Mouse (Mus musculus): Measurements from ENCODE around the gene Specc1.

Gene Specc1

DNA sequence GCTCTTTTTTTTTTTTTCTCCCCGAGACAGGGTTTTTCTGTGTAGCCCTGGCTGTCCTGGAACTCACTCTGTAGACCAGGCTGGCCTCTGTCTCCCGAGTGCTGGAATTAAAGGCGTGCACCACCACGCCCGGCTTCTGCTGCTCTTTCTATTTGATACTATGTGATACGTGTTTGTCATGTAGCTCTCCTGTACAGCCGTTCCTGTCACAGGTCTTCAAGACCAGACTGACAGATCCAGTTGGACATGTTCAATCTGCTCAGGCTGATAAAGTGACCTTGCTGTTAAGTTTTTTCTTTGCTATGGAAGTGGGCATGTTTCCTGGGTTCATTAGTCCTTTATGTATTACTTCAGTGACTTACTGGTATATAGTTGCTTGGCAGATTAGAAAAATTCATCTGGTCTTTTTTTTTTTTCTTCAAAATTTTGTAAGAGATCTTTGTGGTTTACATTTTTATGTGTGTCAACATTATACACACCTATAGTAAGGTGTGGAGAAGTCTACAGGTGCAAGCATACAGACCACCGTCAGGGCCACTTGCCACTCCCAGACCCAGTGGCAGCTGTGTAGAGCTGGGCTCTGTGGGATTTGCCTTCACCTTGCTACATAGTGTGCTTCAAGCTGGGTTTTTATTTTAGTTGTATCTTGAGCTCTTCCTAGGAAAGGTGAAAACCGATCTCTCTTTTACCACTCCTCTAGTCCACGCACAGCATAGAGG lies 221.0 kb downstream of the Specc1 start:
- no peak for DNase-seq (ENCODE audit: low spot score)

DNA sequence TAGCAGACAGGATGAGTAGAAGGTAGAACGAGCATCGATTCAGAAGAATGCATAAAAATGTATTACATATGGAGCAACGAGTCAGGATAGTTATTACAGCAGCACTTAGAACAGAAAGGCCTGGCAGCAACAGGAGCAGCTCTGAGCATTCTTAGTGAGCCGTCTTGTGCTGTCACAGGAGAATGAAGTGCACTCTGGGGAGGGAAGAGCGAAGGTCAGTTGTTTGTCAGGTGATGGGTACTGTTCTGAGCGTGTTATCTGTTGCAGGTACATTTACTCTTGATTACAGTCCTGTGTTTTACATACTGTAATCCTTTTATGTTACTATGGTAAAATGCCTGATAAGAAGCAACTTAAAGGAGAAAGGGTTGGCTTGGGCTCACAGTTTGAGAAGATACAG lies 224.2 kb downstream of the Specc1 start:
- no peak for DNase-seq (ENCODE audit: low spot score)

DNA sequence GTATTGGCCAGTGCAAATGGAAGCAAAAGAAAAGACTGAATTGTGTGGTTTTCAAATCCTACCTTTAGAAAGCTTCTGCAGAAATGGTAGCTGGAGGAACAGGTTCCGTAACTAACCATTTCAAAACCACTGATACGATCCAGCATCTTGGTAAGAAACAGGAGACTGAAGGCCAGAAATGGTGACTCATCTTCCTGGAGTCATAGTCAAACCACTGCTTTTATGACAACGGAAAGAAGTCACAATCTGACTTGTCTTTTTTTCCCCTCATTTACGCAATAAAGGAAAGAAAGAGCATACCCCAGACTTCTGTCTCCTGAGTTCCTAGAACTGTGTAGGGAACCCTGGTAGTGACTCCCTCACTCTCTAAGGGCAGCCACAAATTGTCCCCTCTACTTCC lies 228.3 kb downstream of the Specc1 start:
- DNase-seq (ENCODE audit: low spot score) = no peak

DNA sequence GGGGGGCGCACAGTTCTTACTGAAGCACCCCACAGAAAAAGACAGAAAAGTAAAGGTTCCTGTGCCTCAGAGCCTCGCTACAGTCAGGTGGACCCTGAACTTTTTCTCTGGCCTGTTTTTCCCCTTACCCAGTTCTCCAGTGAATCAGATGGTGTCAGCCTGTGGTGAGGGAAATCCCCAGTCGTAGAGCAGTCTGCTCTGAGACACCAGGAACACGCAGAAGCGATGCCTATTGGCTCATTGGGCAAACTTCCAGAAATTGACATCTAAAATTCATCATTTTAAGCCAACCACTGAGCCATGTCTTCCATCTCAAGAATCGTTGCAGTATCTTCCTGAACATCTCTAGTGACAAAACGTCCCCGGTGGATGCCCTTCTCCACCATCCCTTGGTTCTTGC lies 230.5 kb downstream of the Specc1 start:
- no peak for DNase-seq (ENCODE audit: low spot score)

DNA sequence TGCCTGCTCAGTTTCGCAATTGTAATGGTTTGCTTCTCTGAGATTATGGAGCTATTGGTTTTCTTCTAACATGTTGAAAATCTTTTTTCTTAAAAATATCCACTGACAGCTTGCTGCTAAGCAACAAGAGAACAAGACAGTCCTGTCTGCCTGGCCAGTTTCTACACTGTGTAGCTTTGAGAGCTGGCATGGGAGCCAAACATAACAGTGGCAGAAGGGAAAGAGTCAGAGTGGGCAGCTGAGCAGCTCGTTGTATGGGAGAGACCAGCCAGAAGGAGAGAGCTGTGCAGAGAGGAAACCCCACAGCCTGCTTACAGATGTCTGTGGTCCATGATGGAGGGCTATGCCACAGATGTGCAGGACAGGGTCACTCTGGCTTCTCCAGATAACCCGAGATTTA lies 235.5 kb downstream of the Specc1 start:
- DNase-seq (ENCODE audit: low spot score) = no peak

DNA sequence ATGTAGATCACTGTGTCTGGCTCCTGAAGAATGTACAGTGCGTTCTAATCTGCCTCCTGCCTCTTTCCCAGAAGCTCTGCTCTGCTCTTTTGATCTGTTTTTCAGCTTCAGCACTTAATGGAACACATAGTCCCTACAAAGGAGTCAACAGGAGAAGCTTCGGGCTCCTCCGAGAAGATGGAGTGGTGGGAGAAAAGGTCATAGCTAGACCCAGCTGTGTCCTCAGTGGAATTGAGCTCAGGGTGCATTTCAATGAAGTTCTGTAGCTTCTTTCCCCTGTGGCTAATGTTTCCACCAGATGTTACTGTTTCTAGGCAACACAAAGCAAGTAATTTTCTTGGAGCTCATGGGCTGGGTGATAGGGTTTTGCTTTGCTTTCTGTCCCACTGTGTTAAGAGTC lies 236.6 kb downstream of the Specc1 start:
- DNase-seq (ENCODE audit: low spot score) = peak; percentile 16

DNA sequence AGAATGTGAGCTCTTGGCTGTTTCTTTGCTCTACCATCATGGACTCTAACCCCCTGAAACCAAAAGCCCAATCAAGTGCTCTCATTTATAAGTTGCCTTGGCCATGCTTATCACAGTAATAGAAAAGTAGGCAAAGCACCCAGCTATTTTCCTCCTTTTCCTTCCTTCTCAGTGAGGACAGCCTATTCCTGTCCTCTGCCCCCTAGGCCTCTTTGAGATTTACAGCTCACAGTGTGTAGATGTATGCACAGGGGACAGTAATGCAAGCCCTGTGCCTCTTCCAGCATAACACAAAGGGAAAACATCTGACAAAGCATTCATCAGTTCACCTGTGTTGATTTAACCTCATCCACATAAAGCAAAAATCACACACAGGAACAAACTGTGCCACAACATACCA lies 237.7 kb downstream of the Specc1 start:
- DNase-seq (ENCODE audit: low spot score) = no peak

DNA sequence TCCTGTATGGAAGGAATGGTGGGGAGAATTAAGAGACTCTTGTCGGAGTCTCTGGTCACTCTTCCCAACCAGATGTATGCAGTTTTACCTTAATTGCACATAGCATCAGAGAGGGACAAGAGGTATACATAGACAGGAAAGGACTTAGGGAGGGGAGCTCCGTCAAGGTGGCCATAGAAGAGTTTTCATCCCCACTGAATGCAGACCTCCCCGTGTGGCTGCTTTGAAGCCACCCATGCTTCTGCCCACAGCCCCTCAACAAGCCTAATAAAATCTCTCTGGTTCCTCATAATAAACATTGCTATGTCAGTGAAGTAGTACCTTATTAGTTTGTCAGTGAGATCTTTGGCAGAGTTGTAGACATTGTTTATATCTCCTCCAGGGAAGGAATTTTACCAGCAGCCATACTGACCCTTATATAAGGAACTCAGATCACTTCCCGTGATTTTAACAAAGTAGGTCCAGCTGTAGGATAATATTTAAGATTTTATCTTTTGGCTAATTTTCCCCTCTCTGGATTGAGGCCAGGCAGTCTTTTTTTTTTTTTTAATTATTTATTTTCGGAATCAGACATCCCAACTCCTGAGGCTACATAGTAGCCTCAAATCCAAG lies 244.4 kb downstream of the Specc1 start:
- DNase-seq (ENCODE audit: low spot score) = no peak

DNA sequence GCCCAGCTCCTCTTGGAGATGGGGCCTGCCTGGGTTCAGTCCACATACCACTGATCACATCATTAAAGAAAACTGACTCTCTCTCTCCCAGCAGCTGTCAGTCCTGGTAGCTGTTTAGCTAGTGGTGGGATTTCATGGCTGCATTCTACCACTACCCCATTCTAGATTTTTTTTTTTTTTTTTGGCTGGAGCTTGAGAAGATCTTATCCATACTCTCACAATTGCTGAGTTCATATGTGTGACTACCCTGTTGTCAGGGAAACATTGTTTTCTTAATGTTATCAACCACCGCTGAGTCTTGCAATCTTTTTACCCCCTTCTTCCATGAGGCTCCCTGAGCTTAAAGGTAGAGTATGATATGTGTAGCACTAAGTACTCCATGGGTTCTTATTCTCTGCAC lies 246.1 kb downstream of the Specc1 start:
- DNase-seq (ENCODE audit: low spot score) = no peak

DNA sequence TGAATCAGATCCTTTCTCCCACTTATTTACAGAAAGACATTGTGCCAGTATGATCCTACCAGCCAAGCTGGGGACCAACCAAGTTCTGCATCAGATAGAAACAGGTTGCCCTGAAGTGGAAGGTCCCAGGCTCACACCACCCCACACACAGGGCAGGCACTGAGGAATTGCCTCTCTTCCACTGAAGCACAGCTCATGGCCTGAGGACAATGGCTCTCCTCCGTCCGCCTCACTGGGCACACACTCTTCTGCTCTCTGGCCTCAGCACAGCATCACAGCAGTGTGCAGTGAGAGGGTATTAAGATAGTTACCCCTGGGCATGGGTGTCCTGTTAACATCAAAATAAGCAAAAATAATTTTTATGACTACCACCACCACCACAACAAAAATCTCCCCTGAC lies 252.5 kb downstream of the Specc1 start:
- DNase-seq (ENCODE audit: low spot score) = peak; percentile 17

DNA sequence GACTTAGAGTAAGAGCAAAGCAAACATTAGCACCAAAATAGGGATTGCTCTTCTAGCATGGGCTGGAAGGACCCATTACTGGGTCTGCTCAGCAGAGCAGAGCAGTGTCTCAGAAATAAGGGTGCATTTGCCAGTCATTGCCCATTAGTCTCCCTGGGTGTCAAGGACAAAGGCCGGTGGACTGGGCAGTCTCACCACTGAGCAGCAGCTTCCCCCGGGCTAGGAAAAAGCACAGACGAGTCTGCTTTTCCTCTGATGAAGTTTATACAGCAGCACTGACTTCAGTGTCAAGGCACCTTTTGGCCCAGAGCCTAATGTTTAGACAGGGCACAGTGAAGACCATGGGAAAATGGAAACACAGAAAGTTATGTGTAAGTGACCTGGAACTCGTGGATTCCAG lies 253.3 kb downstream of the Specc1 start:
- DNase-seq (ENCODE audit: low spot score) = no peak

DNA sequence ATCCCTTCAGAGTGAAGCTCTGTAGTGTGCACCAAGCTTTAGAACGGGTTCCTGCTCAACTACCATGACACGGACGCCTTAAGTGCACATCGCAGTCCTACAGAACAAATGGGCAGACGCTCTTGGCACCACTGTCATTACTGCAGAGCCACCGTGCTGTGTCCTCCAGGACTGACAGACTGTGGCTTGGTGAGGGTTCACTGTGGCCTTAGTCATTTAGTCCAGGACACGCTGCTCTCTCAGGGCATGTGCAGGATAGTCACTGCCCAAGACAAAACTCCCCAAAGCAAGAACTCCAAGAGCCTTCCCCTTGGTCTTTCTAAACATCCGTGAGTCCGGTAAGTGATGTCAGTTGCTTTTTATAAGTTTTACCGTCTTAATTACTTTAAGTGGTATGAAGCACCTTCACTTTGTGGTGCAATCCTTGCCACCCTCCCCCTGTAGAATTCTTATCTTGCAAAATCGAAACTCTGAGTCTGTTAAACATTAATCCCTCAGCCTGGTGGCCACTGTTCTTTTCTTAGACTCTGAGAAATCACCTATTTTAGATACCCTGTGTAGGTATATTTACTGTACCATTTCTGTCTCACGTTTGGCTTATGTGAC lies 256.9 kb downstream of the Specc1 start:
- no peak for DNase-seq (ENCODE audit: low spot score)

DNA sequence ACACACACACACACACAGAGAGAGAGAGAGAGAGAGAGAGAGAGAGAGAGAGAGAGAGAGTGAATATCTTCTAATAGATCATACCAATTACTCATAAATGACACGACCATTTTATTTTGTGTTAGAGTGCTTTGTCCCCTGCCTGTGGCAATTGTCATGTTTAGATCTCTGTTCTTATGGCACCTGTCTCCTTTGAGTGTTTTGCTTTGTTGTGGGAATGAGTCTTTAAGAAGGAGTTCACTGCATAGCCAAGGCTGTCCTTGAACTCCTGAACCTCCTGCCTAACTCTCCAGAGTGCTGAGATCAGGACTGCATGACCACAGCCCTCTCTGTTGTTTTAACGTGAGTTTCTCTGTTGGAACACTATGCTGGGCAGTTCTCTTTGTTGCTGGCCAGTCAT lies 258.5 kb downstream of the Specc1 start:
- no peak for DNase-seq (ENCODE audit: low spot score)

DNA sequence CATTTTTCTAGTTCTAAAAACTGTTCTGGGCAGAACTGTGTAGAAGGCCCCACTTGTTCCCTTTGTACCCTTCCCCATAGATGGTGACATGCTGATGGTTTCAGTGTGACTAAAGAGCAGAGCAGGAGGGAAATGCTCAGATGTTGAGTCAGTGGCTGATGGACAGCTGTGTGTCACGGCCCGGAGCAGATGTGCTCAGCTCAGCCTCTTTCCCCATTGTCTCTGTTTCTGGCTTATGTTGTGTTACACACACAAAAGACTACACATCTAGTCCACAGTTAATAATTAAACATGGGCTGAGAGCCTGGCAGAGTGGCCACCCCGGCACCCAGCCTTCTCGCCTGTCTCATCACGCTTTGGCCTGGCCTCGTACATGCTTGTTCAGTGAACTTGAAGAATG lies 261.2 kb downstream of the Specc1 start:
- peak; percentile 11 for DNase-seq (ENCODE audit: low spot score)

DNA sequence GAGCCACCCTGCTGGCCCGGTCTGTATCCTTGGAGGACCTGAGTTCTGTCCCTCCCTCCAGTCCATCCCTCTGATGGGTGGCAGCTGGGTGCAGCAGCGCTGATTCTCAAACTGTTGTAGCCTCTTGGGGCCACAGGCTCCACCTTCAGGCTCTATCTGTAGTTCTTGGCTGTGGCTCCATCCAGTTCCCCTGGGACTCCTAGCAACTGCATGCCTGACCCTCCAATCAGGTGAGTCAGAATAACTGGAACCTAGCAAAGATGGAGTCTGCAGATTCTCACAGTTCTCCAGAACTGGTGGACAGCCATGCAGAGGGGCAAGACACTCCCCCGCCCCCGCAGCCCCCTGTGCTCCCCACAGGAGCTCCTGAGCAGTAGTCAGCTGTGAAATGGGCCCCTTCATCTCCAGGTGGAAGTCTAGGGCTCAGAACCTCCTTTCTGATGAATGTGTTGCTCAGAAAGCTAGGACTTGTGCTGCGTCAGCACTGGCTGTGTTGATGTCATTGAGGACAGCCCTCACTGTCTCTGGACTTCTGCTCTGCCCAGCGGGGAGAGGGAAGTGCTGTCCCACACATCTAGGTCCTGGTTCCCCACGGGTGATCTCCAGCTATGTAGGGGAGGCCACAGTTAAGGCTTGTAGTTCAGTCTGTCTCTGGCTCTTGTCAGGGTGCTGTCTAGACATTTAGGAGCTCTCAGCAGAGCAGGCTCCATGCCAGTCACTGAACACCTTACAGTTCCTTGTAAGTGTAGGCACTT lies 264.4 kb downstream of the Specc1 start:
- no peak for DNase-seq (ENCODE audit: low spot score)

DNA sequence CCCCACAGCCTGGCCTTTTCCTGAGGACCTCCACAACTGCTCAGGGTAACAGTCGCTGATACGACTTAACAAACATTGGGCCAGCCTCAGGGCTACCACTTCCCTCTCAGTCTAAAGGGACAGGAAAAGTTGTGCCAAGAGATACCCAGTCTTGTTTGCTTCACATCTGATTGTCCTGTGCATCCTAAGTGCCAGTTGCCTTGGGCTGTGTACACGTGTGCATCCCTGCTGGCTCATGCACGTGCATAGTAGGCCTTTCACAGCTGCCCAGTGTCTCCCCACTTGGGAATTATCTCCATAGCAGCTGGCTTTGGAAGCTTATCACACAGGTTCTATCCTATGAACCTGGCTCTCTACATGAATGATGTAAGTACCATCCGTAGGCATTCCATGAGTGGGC lies 266.9 kb downstream of the Specc1 start:
- no peak for DNase-seq (ENCODE audit: low spot score)

DNA sequence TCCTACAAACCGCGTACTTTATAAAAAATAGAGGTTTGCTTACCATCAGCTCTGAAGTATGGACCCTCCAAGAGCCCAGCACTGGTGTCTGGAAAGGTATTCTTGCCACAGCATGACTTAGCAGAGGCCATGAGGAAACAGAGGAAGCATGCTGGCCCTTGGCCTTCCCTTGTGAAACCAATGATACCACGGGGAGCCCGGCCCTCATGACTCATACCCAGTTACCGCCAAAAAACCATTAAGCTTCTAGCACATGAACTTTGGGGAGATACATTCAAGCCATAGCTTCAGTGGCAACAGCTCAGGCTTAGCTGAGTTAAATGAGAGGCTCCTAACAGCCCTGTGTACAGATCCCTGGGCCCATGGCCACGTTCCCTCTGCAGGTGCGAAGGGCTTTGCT lies 267.4 kb downstream of the Specc1 start:
- DNase-seq (ENCODE audit: low spot score) = no peak

DNA sequence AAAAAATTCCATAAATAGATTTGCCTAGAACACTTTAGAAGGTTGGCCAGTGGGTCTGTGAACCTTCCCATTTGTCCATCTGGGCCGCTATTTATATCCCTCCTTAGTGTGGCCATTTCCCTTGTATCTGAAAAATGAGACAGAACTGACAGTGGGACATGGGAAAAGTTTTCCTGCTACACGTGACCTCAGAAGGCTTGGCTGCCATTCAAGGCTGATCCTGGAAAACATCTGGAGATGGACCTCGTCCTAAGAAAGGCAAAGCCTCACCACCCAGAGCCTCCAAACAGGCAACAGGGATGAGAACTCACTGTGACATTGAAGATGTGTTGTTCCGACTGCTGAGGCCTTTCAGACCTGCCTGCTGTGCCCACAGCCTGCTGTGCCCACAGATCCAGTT lies 268.2 kb downstream of the Specc1 start:
- no peak for DNase-seq (ENCODE audit: low spot score)

DNA sequence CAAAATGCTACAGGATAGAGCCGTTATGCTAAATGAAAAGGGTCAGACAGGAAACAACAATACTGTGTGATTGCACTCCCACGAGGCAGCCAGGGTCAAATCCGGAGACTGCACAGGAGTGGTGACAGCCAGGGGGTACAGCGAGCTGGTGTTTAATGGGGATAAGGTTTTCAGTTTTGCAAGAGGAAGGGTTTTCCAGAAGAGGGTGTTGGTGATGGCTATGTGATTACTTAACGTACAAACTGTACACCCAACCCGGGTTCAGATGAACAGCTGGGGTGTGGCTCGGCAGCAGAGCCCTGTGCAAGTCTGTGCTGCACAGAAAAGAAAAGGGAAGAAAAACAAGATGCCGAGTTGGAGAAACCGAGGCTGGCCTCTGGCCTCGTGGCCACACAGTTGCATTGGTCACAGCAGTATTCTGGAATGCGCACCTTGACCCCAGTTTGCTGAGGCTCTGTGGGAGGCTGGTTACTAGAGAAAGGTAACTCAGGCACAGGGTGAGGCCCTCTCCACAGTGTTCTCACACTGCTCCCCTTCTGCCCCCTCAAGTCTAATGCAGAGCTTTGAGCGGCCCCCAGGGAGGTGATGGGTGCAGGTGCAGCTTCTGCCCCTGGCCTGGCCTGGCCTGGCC lies 284.2 kb downstream of the Specc1 start:
- DNase-seq (ENCODE audit: low spot score) = no peak

DNA sequence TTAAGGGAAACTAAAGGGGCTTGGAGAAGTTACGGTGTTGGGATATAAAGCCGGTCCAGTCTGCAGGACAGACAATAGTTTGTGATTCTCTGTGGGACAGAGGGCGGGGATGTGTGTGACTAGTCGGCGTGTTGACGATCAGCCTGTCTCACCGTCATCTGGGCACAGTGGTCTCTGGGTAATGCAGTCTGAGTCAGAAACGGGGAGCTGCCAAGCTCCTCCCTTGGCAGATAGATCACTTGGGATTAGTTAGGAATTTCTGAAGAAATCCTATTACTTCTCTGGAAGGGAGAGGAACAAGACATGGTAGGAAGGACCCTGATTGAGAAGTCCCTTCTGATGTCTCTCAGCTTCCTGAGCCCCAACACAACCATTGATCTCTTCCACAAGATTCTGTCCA lies 287.3 kb downstream of the Specc1 start:
- no peak for DNase-seq (ENCODE audit: low spot score)

DNA sequence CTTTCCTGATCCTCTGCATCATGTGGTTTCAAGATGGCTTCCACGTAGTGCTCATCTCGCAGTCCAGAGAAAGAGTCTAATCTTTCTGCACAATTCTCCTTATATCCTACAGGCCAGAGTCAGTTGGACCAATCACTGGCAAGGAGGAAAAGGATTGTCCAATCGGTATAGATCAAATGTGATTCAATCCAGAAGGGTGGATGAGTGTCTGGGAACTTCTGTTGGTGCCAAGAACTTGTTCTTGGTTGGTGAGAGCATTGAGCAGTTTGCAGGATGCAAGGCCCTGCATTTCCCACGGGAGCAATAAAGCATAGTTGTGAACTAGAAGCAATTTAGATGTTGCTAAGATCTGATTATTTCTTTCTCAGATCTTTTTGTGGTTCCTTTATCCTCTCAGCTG lies 287.9 kb downstream of the Specc1 start:
- DNase-seq (ENCODE audit: low spot score) = no peak

DNA sequence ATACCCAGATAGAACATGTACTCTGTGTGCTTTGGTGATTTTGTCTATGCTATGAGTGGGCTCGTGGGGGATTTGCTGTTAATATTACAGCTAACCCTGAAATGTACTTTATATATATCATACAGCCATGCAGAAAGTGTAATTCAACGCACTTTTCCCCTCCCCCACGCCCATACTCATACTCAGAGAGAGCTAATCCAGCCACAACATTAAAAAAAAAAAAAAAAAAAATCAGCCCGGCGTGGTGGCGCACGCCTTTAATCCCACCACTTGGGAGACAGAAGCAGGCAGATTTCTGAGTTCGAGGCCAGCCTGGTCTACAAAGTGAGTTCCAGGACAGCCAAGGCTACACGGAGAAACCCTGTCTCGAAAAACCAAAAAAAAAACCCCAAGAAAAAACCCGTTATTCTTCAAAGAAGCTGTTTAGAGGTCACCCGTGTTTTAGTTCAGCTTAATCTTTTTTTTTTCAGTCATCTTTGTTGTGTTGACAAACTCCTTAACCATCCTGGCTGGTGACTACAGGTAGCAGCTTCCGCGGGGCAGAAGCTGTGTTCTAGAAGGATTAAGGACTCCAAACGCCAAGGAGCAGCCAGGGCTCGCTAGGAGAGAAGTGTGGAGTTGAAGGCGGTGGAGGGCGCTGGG lies 291.3 kb downstream of the Specc1 start:
- no peak for DNase-seq (ENCODE audit: low spot score)

All from embryo, embryonic 10 days (tissue).